Mouse (Mus musculus) bone marrow macrophage, adult 2 months (primary cell): Measurements from ENCODE around the gene Mtfmt.

Experiments used
- CTCF ChIP-seq: IDR thresholded peaks from 2 replicates; pipeline ENCODE4 v1.5.1; 2012; ENCODE audit warnings: low read depth, mild to moderate bottlenecking, low read length, moderate library complexity
- POLR2A ChIP-seq: IDR thresholded peaks from 2 replicates; pipeline ENCODE4 v1.6.1; 2012; ENCODE audit warnings: mild to moderate bottlenecking, low read depth, low read length, borderline replicate concordance

GRCm38 (mm10) chr9:65491476-65491875 lies 55.9 kb downstream of the Mtfmt start:
- TF ChIP-seq POLR2A (no peak), CTCF (no peak)
